Mouse (Mus musculus) megakaryocyte, embryonic 14.5 days (primary cell): ENCODE data around the gene Relt.

Experiments used
- FLI1 ChIP-seq: IDR thresholded peaks from 2 replicates; pipeline ENCODE4 v1.6.1; 2012; ENCODE audit warnings: low read length, inconsistent platforms, mixed read lengths
- GATA1 ChIP-seq: IDR thresholded peaks from 3 replicates; pipeline ENCODE4 v1.6.1; 2012; ENCODE audit warnings: mixed read lengths, low read length, inconsistent platforms, borderline replicate concordance

GRCm38 (mm10) chr7:100876771-100877170, 13.5 kb upstream of the Relt start:
- no peak for TF ChIP-seq GATA1
- no peak for TF ChIP-seq FLI1
